Mouse (Mus musculus): ENCODE results near the gene Glrx3.
"Not testable (repeated sequence)": the region's sequence is repeated elsewhere in the genome, so short reads cannot be mapped to it uniquely, and the experiment has no call there.

Gene Glrx3

GRCm38 (mm10) chr7:137437440-137438178 is at the start of gene Glrx3:
Gene Glrx3 (plus strand): TSS chr7:137437614.
- DNase-seq (ENCODE audit: low spot score in 2 of 2): peak; percentile 89 to 91

GRCm38 (mm10) chr7:137387863-137388262 is 49.6 kb upstream of the Glrx3 start:
- DNase-seq (ENCODE audit: low spot score in 2 of 2): no peak

DNA sequence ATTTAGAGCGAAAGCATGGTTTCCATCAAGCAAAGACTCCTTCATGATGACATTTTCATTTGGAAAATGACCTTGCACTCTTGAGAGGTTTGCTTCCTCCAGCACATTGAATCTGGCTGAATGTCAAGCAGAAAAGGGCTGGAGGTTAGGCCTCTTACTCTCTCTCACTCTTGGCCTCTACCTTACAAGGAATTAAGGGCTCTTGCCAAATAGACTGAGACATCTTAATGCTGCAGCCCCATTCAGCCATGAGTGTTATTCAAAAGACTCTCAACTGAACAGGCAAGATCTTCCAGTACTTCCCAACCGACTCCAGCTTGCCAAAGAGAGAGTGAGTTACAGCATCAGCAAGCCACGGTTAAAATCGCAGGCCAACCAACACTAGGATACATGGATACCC is 42.0 kb upstream of the Glrx3 start:
- DNase-seq (ENCODE audit: low spot score in 2 of 2): no peak

DNA sequence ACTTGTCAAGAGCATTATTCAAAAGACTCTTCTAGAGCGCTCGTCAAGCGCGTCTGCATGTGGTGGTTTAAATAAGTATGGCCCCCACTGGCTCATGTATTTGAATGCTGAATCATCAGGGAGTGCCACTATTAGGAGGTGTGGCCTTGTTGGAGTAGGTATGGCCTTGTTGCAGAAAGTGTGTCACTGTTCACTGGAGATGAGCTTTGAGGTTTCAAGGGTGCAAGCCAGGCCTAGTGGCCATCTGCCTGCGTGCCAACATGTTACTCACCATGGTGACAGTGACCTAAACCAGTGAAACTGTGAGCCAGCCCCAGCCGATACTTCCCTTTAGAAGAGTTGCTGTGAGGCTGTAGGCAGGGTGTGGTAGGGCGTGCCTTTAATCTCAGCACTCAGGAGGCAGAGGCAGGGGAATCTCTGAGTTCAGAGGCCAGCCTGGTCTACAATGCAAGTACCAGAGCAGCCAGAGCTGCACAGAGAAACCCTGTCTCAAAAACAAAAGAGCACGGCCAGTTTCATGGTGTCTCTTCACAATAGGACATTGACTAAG is 40.0 kb upstream of the Glrx3 start:
- no peak for DNase-seq (ENCODE audit: low spot score in 2 of 2)

GRCm38 (mm10) chr7:137398973-137399372 is 38.4 kb upstream of the Glrx3 start:
- no peak for DNase-seq (ENCODE audit: low spot score in 2 of 2)

GRCm38 (mm10) chr7:137404146-137404545 is 33.3 kb upstream of the Glrx3 start:
- no peak for DNase-seq (ENCODE audit: low spot score in 2 of 2)

GRCm38 (mm10) chr7:137407428-137408058 is 29.9 kb upstream of the Glrx3 start:
- peak in 1 of 2 experiments; percentile 48 for DNase-seq (ENCODE audit: low spot score in 2 of 2)

- peak; percentile 94 to 95 for DNase-seq (ENCODE audit: low spot score in 2 of 2)
Measured at GRCm38 (mm10) chr7:137410337-137411197, 26.8 kb upstream of the Glrx3 start, which contains the start of gene 9430038I01Rik. Gene 9430038I01Rik (minus strand): TSS chr7:137410762.

GRCm38 (mm10) chr7:137414710-137415109 is 22.7 kb upstream of the Glrx3 start:
- no peak for DNase-seq (ENCODE audit: low spot score in 2 of 2)

DNA sequence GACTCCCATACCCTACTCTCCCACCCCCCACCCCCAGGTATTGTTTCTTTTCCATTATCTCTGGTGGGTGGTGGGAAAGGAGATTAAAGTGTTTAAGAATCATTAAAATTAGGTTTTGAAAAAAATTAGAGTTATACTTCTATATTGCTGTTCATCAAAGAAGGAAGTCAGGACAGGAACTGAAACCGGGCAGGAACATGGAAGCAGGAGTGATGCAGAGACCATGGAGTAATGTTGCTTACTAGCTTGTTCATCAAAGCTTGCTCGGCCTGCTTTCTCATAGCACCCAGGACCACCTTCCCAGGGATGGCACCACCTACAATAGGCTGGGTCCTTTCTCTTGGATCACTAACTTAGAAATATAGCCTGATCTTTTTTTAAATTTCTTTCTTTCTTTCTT is 16.9 kb upstream of the Glrx3 start:
- no peak for DNase-seq (ENCODE audit: low spot score in 2 of 2)

GRCm38 (mm10) chr7:137421236-137421635 is 16.2 kb upstream of the Glrx3 start:
- no peak for DNase-seq (ENCODE audit: low spot score in 2 of 2)

DNA sequence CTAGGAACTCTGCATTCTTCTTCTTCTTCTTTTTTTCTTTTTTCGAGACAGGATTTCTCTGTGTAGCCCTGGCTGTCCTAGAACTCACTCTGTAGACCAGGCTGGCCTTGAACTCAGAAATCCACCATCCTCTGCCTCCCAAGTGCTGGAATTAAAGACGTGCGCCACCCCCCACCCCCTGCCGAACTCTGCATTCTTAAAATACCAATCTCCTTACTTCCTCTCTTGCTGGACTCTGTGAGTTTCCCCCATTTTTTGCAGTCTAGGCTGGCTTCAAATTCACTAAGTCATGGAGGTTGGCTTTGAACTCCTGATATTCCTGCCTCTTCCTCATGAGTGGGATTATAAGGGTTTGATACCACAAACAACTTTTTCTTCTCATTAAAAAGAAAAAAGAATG is 10.7 kb upstream of the Glrx3 start:
- no peak for DNase-seq (ENCODE audit: low spot score in 2 of 2)

DNA sequence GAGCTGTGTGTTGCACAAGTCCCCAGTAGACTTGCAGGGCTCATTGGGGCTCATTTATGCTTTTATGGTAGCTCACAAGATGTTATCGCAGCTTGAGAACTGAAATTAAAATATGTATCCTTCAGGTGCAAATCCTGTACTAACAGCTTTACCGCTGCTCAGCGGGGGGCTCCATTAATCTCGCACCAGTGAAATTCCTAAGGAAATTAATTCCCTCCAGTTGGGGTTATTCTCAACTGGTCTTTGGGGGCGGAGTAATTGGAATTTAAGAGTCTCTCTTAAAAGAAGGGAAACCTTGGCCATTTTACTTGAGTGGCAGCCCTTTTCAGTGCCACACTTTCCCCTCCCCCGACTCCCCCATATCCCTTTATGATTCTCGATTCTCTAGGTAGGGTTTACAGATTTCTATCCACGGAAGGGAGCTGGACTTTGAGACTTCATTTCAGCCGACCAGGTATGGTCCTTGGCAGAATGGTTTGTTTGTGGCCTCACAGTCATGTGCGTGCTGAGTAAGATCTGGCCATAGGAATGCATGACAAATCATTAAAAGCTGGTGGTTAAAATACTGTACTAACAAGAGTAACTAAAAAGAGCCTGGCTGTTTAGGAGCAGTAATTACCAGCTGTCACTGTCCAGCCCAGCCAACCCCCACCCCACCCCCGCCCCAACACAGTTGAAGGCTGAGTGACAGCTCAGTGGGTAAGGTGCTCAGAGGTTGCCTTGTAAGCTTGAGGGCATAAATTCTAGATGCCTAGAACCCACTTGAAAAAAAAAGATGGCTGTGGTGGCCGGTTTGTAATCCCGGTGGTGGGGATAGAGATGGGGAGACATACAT is 5.4 kb upstream of the Glrx3 start:
- DNase-seq (ENCODE audit: low spot score in 2 of 2): no peak

DNA sequence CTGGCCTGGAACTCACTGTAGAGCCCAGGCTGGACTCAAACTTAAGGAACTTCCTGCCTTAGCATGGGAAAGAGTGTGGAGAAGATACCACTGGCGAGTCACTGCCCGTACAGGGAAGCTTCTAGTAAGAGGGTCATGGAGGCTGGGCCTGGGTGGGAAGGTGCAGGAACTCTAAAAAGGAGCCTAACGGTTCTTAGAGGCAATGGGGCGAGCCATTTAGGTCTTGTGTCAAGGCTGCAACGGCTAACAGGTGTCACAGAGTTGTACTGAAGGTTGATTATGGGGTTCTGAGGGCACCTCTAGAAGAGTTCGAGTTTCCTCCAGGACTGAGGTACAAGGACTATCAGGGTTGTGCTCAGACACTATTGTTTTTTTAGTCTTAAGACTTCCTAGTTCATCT is 513 bp upstream of the Glrx3 start:
- DNase-seq (ENCODE audit: low spot score in 2 of 2): no peak

DNA sequence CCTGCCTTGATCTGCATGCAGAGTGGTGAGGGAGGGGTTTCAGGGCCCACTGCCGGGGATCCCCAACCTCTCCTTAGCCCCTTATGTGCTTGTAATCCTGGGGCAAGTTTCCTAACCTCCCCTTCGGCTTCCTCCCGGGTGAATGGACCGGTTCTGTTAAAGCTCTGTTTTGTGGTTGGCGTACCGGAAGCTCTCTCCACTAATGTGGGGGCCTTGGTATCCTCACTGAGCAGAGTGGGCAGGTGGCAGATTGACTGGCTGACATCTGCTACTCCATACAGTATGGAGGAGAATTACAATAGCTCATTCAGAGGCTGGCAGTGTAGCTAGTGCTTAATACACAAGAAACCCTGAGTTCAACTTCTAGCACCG is 751 bp downstream of the Glrx3 start:
- peak; percentile 5 to 9 for DNase-seq (ENCODE audit: low spot score in 2 of 2)

GRCm38 (mm10) chr7:137438962-137439361 is 1.5 kb downstream of the Glrx3 start:
- not testable (repeated sequence) for DNase-seq (ENCODE audit: low spot score in 2 of 2)

DNA sequence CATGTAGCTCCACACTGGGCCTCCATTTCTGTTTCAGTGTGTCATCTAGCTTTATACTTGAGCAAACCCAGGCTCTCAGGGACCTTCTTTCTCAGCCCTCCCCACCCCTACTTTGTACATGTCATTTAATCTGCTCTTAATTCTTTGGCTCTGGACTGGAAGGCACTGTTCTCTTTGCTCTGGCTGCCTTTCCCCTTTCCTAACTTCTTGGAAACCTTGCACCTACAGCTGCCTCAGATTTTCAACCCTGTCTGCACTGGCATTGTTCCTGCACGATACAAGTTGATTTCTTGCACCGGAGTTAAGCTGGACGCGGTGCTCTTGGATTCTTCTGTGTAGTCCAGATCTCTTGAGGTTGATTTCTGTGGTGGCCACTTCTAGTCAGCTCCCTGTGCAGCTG is 5.5 kb downstream of the Glrx3 start:
- no peak for DNase-seq (ENCODE audit: low spot score in 2 of 2)

GRCm38 (mm10) chr7:137445321-137445720 is 7.9 kb downstream of the Glrx3 start:
- no peak for DNase-seq (ENCODE audit: low spot score in 2 of 2)

- no peak for DNase-seq (ENCODE audit: low spot score in 2 of 2)
Measured at GRCm38 (mm10) chr7:137461396-137461795, 24.0 kb downstream of the Glrx3 start.

DNA sequence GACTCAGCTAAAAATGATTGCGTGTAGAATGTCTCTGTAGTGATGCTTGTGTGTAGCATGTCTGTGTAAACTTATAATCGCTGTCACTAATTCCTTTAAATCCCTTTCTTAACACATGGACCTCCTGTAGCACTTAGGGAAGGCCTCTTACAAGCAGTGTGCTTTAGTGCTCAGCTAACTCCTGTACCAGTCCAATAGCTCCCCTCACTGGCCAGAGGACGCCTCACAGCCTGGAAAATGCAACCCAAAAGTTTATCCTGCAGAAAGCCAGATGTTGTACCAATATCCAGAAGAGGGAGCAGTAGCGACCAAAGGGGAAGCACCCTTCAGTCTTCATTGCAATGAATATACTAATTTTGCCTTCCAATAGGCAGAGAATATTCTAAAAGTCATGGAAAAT is 30.8 kb downstream of the Glrx3 start:
- peak in 1 of 2 experiments; percentile 9 for DNase-seq (ENCODE audit: low spot score in 2 of 2)

DNA sequence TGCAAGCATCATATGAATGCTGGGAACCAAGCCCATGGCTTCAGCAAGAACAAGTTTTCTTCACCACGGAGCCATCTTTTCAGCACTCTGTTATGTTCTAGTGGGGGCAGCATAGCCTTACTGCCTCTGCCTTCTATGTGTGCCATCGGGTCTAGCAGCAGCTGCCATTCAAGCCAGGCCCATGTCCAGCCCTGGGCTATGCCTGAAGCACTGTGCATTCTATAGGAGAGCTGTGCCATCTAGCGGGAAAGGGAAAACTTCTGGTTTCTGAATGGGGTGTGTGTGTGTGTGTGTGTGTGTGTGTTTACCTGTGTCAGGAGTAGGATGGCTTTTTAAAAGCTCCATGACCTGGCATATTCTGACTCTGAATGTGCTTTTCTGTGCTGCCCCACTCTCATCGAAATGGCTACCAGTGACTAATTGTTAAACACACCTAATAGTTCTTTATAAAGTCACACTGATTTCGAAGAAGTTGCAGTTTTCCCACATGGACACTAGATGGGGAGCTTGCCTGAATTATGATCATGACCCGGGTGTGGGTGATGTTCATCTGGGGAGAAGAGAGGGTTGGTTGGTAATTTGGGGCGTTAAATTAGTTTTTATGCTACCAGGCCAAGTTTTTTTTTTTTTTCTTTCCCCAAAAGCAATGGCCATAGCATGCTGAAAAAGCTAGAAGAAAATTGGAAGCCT is 34.2 kb downstream of the Glrx3 start:
- no peak for DNase-seq (ENCODE audit: low spot score in 2 of 2)
